Mouse (Mus musculus) Patski (cell line): ENCODE data around the gene Phf5a. TPM values are rescaled to one million over a fixed set of nuclear protein-coding genes. Genes with fewer than 3 reads are reported as not detected.
A peak's percentile ranks its signal among the peaks of the same experiment; 100 is the strongest.

Source experiments
- ATAC-seq: fragments of 100-300 bp; one replicate; pipeline ENCODE4 v1.8.0; 2021
- CTCF ChIA-PET: fragments of 350-600 bp; sonication (Branson Sonifier 250); formaldehyde crosslinking; loops from one replicate; lab custom pipeline; 2022; ENCODE audit warnings: inconsistent platforms; lab: Charles Lee
- POLR2A ChIA-PET: fragments of 350-600 bp; sonication (Branson Sonifier 250); formaldehyde crosslinking; loops from one replicate; lab custom pipeline; 2022; ENCODE audit warnings: antibody characterized with exemption, inconsistent platforms; lab: Charles Lee
- DNase-seq: peaks from one replicate; pipeline ENCODE4 v3.0.0-alpha.2; 2011; ENCODE audit warnings: low read depth, low spot score
- H3K27me3 ChIP-seq: fragments of 371-371 bp; one replicate; pipeline ENCODE4 v1.5.1; 2021
- CTCF ChIP-seq: fragments of 100-300 bp; IDR thresholded peaks from one replicate; pipeline ENCODE4 v1.5.1; 2021
- in situ Hi-C: fragments of 300-500 bp; cut with MboI; formaldehyde crosslinking; loops from 3 replicates; pipeline ENCODE4 v1.11.1; 2018; ENCODE audit warnings: low pct_unique_long_range_greater_than_20kb, mixed read lengths
- polyA plus RNA-seq: library from polyadenylated mRNA; unstranded; gene quantifications from one replicate; pipeline ENCODE4 v1.2.3, GENCODE M21; 2021

The Phf5a gene
- polyA plus RNA-seq, 1 experiment from 2014 or later = 68.2 TPM

DNA sequence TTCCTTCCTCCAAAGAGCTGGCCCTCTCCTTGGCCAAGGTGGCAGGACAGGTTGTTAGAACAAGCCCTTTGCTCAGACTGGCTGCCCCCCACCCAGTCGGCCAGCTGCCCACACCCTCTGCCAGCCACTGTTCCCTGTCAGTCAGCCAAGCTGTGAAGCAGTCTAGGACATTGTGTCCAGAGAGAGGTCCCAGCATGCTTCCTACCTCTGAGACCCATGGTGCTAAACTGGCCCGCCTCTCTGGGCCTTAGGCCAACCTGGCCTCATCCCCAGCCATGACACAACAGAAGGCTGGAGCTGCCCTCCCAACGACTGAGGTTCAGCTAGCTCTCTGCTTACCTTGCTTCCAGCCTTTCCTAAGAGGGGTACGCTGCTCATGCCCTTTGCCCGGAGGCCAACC, 32.1 kb downstream of the Phf5a start:
- H3K27me3 ChIP-seq = no peaks in the 10 kb centered on the region
- ChIA-PET POLR2A (no interaction called here), CTCF (interaction anchor here (1.2 to 2.0 kb wide), 3 partner anchors 8 to 19 kb away, joined by 3 to 7 read pairs (median 7); partner anchors contain the start of gene Tob2)
- DNase-seq = no peak
- in situ Hi-C loops = no loop called here
- peak; percentile 41 for ATAC-seq
- TF ChIP-seq CTCF = no peak

DNA sequence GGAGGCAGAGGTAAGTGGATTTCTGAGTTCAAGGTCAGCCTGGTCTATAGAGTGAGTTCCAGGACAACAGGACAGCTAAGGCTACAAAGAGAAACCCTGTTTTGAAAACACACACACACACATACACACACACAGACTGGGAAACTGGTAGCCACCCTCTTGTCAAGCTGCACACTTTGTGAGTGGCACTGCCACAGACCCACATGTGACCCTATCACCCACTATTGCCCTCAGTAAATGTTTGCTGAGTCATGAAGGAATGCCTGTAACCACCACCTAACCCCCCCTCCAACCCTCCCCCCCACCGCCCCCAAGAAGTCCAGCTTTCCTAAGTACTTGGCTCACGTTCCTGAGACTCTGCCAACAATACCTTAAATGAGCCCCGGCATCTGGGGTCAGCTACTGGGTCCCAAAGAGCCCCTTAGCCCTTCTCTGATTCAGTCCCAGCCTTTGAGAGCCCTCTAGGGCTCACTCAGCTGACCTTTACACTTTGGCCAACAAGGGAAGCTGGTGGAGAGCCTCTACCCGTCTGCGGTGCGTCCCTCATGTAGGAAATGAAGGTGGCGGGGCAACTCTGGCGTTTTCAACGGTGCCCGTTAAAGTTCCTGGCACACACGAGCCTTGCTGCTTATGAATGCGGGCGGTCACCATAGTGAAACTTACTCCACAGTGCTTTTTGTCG, 33.0 kb downstream of the Phf5a start:
- DNase-seq = no peak
- ChIA-PET CTCF (interaction anchor here (1.2 to 2.0 kb wide), 2 partner anchors 11 to 20 kb away, joined by 3 to 7 read pairs; partner anchors contain the start of gene Tob2), POLR2A (no interaction called here)
- TF ChIP-seq CTCF = no peak
- in situ Hi-C loops = no loop called here
- ATAC-seq = no peak
- no peaks in the 10 kb centered on the region for H3K27me3 ChIP-seq

DNA sequence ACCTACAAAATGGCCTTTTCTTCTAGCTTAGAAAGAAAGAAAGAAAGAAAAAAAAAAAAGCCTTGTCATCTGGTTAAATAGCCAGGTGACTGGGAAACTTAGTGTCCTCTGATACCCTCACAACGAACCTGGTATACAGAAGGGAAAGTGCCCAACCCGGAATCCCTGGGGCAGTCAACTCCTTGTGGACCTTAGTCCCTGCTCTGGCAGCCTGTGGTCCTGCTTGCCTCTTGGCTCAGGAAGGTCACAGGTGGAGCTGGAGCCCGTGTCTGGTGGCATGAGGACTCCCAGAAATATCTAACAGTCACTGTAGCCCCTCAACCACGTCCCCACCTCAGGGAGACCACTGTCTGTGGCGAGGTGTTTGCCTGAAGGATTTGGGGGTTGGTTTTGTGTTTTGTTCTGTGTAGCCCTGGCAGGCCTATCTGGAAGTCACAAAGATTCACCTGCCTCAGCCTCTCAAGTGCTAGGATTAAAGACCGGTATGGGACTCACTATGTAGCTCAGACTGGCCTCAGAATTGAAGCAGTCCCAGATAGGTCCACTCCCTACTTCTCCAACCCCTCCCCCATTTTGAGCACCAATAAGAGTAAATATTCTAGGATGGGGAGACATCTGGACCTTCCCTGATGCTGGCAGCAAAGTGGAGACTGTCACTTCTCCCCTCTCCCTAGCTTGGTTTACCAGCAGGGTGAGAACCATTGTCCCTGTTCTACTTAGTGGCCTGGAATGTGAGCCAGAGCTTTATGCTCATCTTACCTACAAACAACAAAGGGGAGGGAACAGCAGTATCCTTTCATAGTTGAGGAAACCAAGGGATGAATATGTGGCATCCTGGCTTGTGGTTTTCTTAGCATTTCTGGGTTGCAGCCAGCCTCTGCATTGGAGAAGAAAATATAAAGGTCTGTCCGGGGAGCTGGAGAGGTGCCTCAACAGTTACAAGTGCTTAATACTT, 34.5 kb downstream of the Phf5a start:
- ChIA-PET POLR2A (interaction anchor here (0.6 kb wide), 1 partner anchor 92 kb away, joined by 3 read pairs; no protein-coding TSS in a partner anchor), CTCF (no interaction called here)
- ATAC-seq = no peak
- TF ChIP-seq CTCF = no peak
- DNase-seq = no peak
- in situ Hi-C loops = no loop called here
- no peaks in the 10 kb centered on the region for H3K27me3 ChIP-seq

DNA sequence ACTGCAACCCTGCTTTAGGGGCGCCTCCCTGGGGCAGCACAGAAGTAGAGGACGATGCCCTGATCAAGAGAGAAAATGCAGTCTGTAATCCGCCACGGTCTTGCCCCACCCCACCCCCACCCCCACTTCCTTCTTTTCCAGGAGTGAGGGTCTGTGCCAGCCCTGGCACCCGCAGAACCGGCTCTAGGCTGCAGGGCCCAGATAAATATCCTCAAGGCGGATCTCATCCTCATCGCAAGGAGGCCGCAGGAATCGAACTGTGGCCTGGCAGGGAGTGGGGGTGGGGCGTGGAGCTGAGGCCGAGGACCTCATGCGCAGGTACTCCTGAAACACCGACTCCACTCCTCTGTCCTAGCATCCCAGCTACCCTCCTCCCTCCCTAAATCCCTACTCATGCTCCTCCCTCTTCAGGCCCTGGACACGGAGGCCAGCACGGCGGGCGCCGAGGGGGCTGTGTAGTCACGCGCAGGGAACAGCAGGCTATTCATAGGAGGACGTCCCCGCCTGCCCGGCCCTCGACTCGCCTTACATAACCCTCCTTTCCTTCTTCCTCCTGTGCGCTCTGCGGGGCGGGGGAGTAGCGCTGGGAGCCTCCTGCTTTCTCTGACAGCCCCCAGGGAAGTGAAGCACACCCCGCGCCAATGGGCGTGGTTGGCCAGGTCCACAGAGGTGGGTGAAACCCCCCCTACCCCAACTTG, 35.4 kb downstream of the Phf5a start:
- no peaks in the 10 kb centered on the region for H3K27me3 ChIP-seq
- no peak for TF ChIP-seq CTCF
- ATAC-seq = no peak
- DNase-seq = no peak
- POLR2A ChIA-PET = no interaction called here
- in situ Hi-C loops = no loop called here
- CTCF ChIA-PET = no interaction called here

DNA sequence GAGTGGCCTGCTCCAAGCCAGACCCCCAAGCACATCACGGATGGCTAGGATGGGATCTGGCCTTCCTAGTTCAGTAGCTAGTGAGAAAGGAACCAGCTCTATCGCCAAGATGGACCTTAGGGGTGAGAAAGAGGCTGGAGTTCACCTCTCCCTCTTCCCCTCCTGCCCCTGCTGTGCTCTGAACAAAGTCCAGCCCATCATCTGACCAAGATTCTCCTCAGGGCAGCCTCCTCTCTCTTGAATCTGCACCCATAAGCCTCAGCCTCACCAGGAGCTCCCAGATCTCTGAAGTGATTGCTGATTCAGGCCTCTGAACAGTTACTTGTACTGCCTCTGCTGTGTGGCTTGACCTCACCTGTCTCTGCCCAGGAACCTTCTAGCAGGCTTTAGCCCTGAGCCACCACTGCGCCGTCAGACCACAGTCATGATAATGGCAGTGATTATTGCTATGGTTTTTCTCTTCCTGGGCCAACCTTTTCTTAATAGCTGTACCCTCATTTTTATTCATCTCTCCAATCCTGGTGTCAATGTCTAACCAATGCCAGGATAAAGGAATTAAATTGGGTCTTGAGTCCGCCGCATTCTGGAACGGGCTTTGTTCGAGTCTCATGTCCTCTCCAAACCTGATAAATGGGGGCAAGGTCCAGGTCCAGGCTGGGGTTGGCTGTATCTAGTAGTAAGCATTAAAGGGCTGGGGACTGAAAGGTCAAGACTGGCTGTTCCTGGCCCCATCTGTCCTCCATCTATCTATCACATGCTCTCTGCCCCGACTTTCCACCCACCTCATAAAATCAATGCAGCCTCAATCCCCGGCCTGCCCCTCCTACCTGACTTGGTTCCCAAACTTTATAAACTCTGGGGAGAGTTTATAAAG, 36.5 kb downstream of the Phf5a start:
- no peaks in the 10 kb centered on the region for H3K27me3 ChIP-seq
- no peak for TF ChIP-seq CTCF
- POLR2A ChIA-PET = interaction anchor here (2.0 kb wide), 2 partner anchors 9 to 19 kb away, joined by 6 read pairs; no protein-coding TSS in a partner anchor
- CTCF ChIA-PET = interaction anchor here (1.6 kb wide), 2 partner anchors 13 to 82 kb away, joined by 5 to 6 read pairs; no protein-coding TSS in a partner anchor
- in situ Hi-C loops = no loop called here
- DNase-seq (no peak), ATAC-seq (no peak)

DNA sequence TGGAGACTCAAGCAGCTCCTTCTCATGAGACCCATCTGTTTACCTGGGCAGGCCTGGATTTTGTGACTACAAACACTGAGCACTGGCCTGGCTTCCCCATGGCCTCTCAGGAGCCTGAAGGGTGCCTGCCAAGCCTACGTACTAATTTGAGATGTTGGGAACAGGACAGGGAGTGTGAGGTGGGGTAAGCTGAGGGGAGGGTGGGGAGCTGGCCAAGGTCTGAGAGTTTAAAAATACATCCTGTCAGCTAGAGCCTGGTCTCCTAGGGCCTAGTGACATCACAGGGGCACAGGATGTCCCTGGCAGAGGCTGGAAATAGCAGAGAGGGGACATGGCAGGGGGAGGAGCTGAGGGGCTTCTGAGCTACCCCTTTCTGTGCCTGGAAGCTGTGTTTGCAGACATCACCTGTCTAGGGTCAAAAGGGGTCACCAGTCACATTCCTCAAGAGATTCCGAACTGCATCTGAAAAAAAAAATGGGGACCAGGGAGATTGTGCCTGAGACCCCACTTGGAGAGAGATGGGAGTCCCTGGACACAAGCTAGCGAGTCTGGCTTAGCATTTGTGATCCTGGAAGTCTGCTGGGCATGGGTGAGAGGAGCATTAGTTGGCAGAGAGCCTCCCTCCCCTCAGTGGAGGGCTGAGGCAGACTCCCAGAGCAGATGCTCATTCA, 37.4 kb downstream of the Phf5a start:
- CTCF ChIA-PET = interaction anchor here (1.1 to 1.6 kb wide), 3 partner anchors 14 to 83 kb away, joined by 3 to 6 read pairs (median 5); no protein-coding TSS in a partner anchor
- no peak for TF ChIP-seq CTCF
- ATAC-seq = no peak
- POLR2A ChIA-PET = interaction anchor here (0.7 to 2.0 kb wide), 4 partner anchors 10 to 78 kb away, joined by 3 to 6 read pairs (median 5); partner anchors contain the start of gene Tob2
- in situ Hi-C loops = loop anchor here (5.0 kb wide), 1 partner anchor 83 kb away; no protein-coding TSS in a partner anchor
- DNase-seq = no peak
- no peaks in the 10 kb centered on the region for H3K27me3 ChIP-seq

DNA sequence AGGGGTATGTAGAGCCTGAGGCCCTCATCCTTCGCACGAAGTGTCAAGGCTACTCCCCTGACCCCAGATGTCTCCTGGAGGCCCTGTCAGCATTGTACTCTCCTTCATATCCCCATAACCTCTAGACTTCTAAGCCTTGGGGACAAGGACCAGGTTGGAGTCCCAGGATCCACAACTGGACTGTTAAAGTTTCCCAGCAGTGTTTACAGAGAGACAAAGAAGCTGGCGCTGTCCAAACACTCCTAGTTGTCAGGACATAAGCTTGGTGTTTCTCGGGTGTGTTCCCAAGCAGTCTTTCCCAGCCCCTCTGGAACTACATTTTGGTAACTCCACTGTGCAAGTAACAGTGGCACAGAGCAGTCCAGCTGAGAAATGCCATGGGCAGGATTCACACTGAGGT, 38.2 kb downstream of the Phf5a start:
- no peak for DNase-seq
- CTCF ChIA-PET = interaction anchor here (1.1 to 1.6 kb wide), 2 partner anchors 26 to 84 kb away, joined by 3 to 5 read pairs; no protein-coding TSS in a partner anchor
- no peak for ATAC-seq
- no peak for TF ChIP-seq CTCF
- POLR2A ChIA-PET = interaction anchor here (0.7 to 2.0 kb wide), 4 partner anchors 11 to 78 kb away, joined by 3 to 6 read pairs (median 5); partner anchors contain the start of gene Tob2
- in situ Hi-C loops = loop anchor here (5.0 kb wide), 1 partner anchor 84 kb away; no protein-coding TSS in a partner anchor
- no peaks in the 10 kb centered on the region for H3K27me3 ChIP-seq

DNA sequence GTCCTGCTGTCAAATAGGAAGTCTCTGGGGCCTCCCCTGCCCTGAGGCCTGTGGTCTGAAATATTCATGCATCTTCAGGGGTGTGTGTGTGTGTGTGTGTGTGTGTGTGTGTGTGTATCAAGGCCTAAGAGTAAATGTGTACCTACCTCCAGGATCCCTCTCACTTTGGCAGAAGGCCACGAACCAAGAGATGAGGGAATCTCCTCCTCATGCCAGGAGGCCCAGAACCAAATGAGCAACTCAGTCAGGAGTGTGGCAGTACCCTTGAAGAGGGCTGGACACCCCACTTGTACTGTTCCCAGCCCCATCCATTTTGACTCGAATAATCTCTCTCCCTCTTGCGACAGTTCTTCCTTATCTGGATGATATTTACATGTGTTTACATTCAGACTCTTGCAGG, 39.5 kb downstream of the Phf5a start:
- ChIA-PET CTCF (interaction anchor here (1.1 to 2.9 kb wide), 4 partner anchors 17 to 84 kb away, joined by 3 to 16 read pairs (median 10); partner anchors contain the start of gene Tob2), POLR2A (interaction anchor here (0.6 kb wide), 1 partner anchor 104 kb away, joined by 3 read pairs; the partner anchor contains the start of gene Csdc2)
- TF ChIP-seq CTCF = no peak
- no peak for ATAC-seq
- H3K27me3 ChIP-seq = no peaks in the 10 kb centered on the region
- DNase-seq = no peak
- in situ Hi-C loops = loop anchor here (5.0 kb wide), 1 partner anchor 85 kb away; no protein-coding TSS in a partner anchor
